Mouse (Mus musculus) heart, adult 18-20 months (tissue): ENCODE data around the gene Spata3. TPM values are rescaled to one million over a fixed set of nuclear protein-coding genes. Genes with fewer than 3 reads are reported as not detected.
A peak's percentile ranks its signal among the peaks of the same experiment; 100 is the strongest.

ENCODE experiments used
- DNase-seq, 2 experiments: peaks; one replicate each; pipeline ENCODE4 v3.0.0; 2021 to 2022; ENCODE audit warnings: mixed read lengths in 1 of 2
- total RNA-seq, 2 experiments: library from RNA; stranded (reverse); gene quantifications; 2 replicates each; pipeline ENCODE4 v1.2.3; 2021

The Spata3 gene
- total RNA-seq, 2 experiments from 2014 or later = not detected

DNA sequence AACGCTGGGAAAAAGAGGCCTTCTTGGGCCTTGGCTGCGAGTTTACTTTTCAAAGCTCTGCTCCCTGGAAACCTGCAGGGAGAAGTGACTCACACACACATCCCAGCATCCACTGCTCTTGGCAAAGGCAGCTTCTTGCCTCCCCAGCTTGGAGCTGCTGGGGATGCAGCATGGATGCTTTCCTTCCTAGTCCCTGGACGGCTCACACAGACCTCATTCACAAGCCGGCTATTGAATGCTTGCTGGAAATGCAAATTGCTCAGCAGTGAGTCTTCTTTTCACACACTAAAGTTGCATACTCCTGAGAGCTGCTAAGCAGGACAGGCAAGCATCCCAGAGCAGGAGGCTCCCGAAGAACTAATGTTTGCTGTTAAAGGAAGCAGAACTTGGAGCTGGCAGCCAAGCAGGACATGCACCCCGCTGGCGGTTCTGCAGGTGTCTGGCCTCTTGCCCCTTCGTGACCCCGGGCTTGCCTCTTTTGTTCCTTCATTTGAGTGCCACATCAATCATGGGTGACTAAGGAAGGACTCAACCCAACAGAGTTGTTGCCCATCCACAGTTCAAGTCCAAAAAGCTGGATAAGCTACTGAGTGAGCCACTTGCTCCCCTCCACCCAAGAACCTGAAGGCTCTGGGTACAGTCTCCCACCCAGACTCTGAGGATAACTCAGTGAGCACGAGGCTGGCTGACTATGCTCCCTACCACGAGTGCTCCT, 15.8 kb downstream of the Spata3 start:
- DNase-seq = no peak

DNA sequence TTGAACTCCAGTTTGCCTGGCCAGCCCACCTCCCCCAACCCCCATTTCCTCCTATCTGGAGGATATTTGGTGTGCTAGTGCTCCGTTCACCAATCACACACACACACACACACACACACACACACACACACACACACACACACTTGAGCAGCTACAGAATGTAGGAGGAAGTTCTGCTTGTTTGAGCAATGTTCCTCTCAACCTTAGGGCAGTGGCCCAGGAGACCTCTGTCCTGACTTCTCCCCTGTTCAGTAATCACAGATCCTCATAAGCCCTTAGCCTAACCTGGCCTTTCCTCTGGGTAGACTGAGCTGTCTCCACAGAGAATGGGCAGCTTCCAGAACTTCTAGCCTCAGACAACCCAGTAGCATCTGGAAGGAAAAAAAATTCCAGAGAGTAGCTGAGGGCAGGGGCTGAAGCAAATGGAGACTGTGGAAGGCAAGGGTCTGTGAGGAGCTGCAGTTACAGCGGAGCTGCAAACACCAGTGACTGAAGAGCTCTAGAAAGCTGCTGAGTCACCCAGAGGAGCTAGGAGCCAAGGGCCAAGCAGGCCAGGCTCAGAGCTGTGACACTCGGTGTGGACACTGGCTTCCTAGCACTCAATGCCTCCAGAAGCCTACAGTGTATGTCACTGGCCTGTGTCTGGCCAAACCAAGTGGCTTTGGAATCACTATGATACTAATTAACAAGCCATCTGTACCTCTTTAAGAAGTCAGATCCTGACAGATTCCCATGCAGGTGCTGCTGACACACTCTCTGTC, 21.8 kb downstream of the Spata3 start:
- DNase-seq = peak; percentile 66 to 72

DNA sequence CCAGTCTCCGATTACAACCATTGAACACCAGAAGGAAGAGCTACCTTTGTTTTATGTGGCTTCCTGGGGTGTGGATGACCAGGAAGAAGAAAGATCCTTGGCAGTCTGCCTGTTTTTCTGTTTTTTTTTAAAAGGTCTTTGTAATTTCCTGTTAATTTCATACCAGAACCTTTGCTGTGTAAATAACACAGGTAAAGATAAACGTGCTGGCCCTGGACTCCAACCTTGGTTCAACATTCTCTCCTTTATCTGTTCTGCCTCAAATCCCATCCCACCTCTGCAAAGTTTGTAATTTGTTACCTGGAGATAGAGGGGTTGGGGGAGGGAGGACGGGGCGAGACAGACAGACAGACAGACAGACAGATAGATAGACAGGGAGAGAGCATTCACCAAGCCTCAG, 23.5 kb downstream of the Spata3 start:
- DNase-seq = no peak

DNA sequence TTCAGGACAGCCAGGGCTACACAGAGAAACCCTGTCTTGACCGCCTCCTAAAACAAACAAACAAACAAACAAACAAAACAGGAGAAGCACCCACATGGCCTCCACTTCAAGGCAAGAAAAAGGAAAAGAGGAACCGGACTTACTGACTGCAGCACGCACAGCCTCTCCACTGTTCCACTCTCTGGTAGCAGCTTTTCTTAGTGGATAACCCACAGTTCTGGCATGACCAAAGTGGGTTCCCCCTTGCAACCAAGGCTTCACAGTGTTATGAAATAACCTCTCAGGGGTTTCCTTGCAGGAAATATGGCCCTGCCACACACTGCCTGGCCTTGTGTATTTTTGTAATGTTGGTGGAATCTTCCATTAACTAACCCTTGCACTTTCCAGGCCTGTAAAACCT, 24.2 kb downstream of the Spata3 start:
- no peak for DNase-seq

DNA sequence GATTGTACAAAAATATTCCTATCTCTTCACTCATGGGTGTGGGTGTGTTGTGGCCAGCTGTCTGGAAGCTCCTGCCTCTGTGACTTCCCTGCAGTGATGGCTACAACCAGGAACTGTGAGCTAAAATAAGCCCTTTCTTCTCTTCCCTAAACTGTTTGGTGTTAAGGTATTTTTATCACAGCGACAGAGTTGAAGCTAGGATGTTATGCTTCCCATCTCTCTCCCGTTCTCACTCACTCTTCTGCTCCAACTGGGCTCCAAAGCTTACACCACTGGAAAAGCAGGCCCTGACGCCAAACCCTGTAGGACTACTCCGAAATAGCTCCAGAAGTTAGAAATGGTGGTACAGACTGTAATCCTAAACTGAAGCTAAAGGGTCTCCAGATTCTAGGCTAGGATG, 28.4 kb downstream of the Spata3 start:
- no peak for DNase-seq

DNA sequence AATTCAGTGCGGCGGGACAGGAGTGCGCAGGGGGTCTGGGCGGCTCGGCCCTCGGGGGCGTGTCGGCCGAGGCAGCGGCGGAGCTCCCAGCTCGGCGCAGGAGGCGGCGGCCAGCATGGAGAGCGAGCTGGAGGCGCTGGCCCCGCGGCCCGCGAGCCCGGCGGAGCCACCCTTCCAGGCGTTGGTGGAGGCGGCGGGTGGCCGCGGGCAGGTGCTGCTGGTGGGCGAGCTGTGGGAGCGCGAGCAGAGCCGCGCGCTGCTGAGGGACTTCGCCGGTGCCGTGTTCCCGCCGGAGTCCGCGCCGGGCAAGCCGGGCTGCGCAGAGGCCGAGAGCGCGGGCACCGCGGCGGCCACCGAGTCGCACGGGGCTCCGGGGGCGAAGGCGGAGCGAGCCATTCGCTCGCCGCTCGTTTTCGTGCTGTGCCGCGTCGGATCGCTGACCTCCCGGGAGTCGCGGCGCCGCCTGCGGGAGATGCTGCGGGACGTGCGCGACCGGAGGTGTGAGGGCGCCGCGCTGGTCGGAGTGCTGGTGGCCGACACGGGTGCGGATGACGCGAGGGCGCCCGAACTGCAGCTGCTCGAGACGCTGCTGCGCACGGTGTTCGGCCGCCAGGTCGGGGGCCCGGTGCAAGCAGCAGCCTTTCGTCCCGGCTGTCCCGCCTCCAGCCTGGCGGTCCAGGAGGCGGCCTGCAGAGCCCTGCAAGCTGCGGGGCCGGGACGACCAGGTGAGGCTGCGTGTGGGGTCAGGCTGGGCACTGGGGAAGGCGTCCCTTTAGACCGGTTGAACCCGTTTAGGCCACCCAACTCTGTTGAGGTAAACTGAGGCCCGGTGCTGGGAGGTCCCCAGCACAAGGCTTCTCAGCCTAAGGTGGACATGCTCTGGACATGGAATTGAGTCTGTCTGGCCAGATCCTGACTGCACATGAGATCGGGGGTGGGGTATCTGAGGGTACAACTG, 29.5 kb downstream of the Spata3 start, which contains the start of gene 2810459M11Rik:
2810459M11Rik (plus strand) TSS at position 16 of the 958 bp plus-strand sequence.
- no peak for DNase-seq

DNA sequence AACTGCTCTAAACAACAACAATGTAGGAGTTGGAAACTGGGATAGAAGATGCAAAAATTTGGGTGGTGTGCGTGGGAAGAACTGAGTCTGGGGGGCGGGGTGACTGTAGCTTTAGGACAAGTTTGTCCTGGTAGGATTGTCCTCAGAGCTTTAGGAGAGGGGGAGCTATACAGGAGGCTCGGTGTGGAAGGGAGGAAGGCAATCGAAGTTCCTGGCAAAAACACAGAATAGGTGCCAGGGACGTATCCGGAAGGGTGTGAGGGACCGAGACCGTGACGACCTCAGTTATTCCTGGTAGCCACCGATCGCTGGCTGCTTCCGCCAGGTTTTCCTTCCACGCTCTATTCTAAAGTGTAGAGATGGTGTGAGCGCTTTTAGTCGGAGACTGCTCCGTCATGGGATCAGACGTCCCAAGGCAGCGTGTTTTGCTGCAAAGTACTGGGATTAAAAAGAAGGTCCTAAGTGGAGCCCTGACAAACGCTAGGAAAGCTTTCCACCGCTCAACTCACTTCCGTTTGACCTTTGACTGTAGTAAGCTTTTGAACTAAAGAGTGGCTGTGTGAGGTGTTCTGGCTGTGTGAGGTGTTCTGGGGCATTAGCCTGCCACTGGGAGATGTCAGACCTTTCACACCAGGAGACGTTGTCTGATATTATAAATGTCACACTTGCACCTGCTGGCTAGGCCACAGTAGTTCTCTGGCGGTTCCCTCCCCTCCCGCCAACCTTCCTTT, 30.4 kb downstream of the Spata3 start:
- no peak for DNase-seq

DNA sequence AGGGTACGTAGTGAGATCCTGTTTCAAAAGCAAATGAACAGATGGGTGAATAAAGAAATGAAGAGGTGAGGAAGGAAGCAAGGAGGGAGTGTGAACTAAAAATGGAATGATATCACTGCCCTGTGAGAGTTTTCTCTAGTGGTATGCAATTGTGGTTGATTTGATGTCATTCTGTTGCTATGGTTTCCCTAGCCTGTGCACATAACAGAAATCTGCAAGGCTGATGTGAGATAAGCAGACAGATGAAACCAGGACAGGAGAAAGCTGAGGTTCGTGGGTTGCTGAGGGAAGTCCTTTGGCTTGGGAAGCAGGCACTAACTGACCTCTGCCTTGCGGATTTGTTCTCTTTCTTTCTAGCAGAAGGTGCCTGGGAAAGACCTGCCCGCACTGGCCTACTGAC, 31.6 kb downstream of the Spata3 start:
- no peak for DNase-seq

DNA sequence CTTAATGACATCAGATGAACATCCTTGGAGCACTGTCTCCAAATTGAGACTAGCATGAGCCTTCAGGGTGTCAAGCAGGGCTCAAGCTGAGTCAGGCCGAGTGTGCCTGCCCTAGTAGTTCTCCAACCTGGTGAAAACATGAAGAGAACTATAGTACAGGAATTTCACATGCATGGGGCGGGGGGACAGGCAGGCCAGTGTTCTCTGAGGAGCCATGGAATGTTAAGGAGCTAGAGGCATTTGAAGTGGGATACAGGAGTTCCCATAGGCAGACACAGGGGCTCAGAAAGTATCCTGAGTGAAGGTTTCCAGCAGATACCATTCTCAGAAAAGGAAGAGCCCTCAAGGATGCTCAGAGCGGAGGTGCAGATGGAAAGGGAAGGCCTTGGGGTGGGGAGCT, 32.1 kb downstream of the Spata3 start:
- no peak for DNase-seq

DNA sequence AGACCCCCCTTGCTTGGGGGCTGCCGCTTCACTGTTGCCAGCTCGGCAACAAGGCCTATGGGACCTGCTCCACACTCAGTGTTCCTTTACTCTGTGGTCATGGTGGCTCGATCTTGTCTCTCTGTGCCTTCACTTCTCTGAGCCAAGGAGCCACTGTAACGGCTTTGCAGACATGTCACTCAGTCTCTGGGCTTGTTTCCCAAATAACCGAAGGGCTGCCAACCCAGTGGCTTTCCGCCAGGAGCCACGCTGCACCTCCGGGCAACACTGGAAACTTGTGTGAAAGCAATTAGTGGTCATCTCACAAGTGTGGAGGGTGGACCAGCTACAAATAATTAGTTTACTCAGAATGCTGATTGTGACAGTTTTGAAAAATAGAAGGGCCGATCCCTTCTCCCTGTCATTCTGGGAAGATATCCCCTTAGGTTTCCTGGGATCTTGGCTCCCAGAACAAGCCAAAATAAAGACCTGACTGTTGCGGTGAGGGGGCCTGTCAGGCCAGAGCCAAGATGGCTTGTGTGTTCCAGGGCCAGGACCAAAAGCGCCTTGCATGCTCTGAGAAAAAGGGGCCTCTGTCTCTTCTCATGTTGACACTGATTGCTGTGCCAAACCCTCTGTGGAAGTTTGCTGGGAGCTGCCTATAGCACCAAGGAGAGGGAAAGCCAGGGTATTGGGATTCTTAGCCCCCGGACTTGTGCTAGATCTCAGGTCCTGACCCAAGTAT, 36.7 kb downstream of the Spata3 start:
- peak; percentile 80 to 84 for DNase-seq

DNA sequence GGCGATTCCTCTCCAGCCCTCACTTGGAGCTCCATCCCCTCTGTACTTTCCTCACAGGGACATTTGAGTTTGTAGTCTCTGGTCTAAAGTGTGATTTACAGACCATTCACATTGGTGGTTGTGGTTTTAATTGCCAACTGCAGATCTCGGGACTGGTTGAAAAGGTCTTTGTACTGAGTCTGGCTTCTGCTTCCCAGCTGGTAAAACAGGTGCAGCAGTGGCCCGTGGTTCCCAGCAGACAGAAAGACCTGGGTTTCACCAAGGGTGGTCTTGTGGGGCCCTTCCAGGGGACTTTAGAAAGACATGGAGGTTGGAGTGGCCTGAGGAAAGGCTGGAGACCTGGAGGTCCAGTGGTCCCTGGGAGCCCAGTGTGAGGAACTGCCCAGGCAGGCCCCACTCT, 38.3 kb downstream of the Spata3 start:
- DNase-seq = no peak

DNA sequence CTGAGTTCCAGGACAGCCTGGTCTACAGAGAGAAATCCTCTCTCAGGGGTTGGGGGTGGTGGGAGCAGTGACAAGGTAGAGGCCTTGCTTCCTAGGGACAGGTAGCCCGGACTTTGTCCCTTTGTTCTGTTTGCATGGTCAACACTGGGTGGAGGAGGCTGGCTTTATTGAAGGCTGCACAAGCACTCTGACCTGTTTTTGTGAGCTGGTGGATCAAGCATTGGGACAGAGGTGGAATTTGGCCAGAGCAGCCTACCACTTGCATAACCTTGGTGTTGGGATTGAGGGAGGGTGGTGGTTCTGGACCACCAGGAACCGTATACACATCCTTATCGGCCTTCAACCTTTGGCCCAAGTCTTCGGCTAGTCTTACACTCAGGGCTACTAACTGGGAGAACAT, 39.7 kb downstream of the Spata3 start:
- DNase-seq = no peak

DNA sequence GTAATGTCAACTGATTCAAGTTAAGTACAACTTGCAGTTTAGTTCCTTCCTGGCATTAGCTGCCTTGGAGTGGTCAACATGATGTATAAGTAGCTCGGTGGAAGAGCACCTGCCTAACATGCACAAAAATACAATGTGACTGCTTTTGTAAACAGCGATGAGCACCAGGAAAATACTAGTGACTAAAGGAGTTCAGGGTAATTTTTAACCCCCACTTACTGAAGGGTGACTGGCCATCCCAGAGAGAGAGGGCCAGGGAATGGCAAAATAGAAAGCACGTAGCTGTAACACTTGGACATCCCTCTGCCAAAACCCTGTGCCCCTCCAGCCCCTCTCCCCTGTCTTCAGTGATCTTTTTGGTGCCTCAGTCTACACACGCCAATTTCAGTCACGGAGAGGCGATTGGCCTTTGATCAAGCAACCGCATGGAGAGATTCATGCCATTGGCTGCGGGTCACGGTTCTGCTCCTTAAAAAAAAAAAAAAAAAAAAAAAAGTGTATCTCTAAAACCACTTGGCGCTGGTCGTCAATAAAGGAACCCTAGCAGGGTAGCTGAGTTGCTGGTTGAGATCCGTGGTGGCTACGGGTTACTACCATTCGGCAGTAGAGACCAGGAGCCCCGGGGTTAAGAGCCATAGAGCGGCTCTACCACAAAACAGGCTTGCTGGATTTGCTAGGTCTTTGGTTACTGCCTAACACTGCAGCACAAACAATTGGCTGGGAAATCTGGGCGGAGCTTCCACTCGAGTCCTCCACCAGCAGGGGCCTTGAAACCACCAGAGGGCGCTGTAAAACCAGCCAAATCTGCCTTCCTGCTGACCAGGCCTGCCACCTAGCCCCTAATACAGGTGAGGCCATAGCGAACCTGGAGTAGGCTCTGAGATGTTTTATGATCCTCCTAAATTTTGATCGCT, 42.5 kb downstream of the Spata3 start:
- peak; percentile 94 to 97 for DNase-seq

DNA sequence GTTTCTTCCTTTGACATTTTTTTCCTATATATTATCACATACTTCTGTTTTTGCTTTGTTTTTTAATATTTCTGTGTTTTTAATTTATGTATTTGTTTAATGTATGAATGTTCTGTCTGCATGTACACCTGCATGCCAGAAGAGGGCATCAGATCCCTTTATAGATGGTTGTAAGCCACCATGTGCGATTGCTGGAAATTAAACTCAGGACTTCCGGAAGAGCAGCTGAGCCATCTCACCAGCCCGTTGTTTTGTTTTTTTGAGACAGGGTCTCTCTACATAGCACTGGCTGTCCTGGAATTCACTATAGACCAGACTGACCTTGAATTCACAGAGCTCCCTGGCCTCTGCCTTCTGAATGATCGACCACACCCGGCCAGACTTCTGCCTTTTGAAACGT, 45.9 kb downstream of the Spata3 start:
- DNase-seq = no peak

DNA sequence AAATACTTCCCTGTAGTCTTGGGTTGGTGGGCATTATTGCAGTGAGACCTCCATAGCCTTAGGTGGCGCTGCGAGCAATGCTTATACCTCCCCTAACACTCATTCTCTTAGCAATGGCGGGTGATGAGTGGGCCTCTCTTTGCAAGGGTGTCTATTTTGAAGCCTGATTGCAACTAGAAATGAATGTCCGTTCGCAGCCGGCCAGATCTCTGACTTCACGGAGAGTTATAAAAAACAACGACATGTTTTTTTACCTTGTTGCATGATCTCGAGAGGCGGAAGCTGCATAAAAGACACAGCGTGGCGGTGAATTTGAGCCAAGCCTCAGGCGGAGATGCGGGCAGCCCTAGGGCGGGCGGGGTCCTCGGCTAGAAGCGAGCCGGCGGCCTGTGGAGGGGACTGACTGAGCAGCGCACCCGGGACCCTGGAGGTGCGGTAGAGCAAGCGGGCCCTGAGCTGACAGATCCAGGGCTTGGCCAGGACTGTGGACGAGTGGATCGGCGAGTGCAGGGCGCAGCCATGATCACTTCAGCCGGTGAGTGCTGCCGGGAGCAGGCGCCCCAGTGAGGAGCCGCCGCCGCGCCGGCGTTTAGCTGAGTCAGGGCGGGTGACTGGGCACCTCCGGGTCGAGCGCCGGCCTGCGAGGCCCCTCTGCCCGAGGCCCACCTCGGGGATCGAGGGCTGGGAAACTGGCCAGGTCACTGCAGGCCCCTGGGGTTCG, 47.8 kb downstream of the Spata3 start, which contains the start of gene Psmd1:
Psmd1 (plus strand) TSS at position 117 of the 721 bp plus-strand sequence.
- peak; percentile 91 to 96 for DNase-seq

DNA sequence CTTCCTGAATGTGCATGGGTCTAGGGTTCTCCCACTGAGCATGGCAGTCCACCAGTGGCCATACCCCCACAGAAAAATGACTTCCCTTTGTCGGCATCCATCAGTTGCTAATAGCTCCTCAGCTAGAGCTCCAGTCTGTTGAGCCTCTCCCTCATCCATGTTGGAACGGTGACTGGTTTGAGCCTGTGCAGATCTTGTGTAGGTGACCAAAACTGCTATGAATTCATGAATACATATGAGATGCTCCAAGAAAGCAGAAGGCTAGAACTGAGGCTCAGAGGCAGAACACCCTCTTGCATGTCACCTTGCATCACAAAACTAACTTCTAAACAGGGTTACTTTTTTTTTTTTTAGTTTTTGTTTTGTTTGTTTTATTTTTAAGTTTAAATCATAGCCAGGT, 59.9 kb downstream of the Spata3 start:
- no peak for DNase-seq
